Comparison of ENCODE assay signal across 16 mouse cellular contexts in genomic region chr1:184478006-184478405, GRCm38 (mm10).
A peak's percentile ranks its signal among the peaks of the same experiment; 100 is the strongest.
DNase-seq lines count a peak whose midpoint lies in the region; ATAC-seq lines count a peak whose summit lies in the region.
"Had no signal": no experiment of that assay in that cellular context is flagged by ENCODE, and none has a peak within 500 bp of the region (broad histone marks: within the 10 kb centered on the region; RNA-seq: fewer than 3 reads in every experiment).

No protein-coding gene starts in this region.

- H3K4me1 ChIP-seq in liver, embryonic 16.5 days (ENCODE audit: control insufficient read depth, low read depth, low read length) = no peaks in the 10 kb centered on the region; the same call in 1 of the 2 replicates
- H3K4me1 ChIP-seq: heart, embryonic 13.5 days; midbrain, embryonic 12.5 days; neural tube, embryonic 12.5 days had no signal

- H3K27me3 ChIP-seq in liver, embryonic 16.5 days (ENCODE audit: control insufficient read depth, insufficient read depth, low read depth, low read length) = no peaks in the 10 kb centered on the region
- H3K27me3 ChIP-seq: heart, embryonic 13.5 days; midbrain, embryonic 12.5 days; neural tube, embryonic 12.5 days had no signal

- H3K9ac ChIP-seq in liver, embryonic 16.5 days (ENCODE audit: low read depth, low read length) = no peak overlapping the region
- H3K9ac ChIP-seq: heart, embryonic 13.5 days; midbrain, embryonic 12.5 days; neural tube, embryonic 12.5 days had no signal

- no peaks in the 10 kb centered on the region for H3K36me3 ChIP-seq in liver, embryonic 16.5 days (ENCODE audit: control insufficient read depth, insufficient read depth)
- H3K36me3 ChIP-seq: G1E; heart, embryonic 13.5 days; midbrain, embryonic 12.5 days; neural tube, embryonic 12.5 days had no signal

- WGBS in liver, embryonic 16.5 days (ENCODE audit: insufficient replicate concordance) = 19% methylated on average over 7 of the region's 7 CpGs

- intact Hi-C loops in heart, postnatal 25 days (cut with DNase I) = no loop called here

- no peak overlapping the region for H3K27ac ChIP-seq in liver, embryonic 16.5 days (ENCODE audit: low read length)
- H3K27ac ChIP-seq: heart, embryonic 13.5 days; left cerebral cortex, adult 2 months; midbrain, embryonic 12.5 days; neural tube, embryonic 12.5 days had no signal

- peak; percentile 78 for ATAC-seq in liver, embryonic 16.5 days (ENCODE audit: low read depth)
- ATAC-seq in megakaryocyte, adult 5-6 weeks (ENCODE audit: poor library complexity, severe bottlenecking) = peak; percentile 77
- ATAC-seq: hindbrain, embryonic 16.5 days had no signal

- peak; percentile 90 for DNase-seq in heart, adult 11 months
- no peak for DNase-seq in heart, postnatal 25 days (ENCODE audit: low spot score)
- DNase-seq in A20 (ENCODE audit: low read depth, low spot score) = peak; percentile 15
- DNase-seq in kidney, adult 18-20 months = no peak
- no peak for DNase-seq in gastrocnemius, adult 18-20 months (ENCODE audit: low spot score)
- no peak for DNase-seq in cerebellum, adult 11-12 months
- DNase-seq: cerebellum, adult 9-10 months; kidney, postnatal 14 days had no signal

- no peak overlapping the region for H3K4me3 ChIP-seq in liver, embryonic 16.5 days (ENCODE audit: low read depth, low read length)
- H3K4me3 ChIP-seq: heart, embryonic 13.5 days; left cerebral cortex, adult 2 months; midbrain, embryonic 12.5 days; neural tube, embryonic 12.5 days had no signal

- H3K4me2 ChIP-seq in liver, embryonic 16.5 days (ENCODE audit: low read depth, low read length) = no peak overlapping the region
- H3K4me2 ChIP-seq: heart, embryonic 13.5 days; midbrain, embryonic 12.5 days; neural tube, embryonic 12.5 days had no signal

- no peaks in the 10 kb centered on the region for H3K9me3 ChIP-seq in liver, embryonic 16.5 days (replicated peaks; ENCODE audit: control insufficient read depth, low read length)
- H3K9me3 ChIP-seq: G1E; heart, embryonic 13.5 days; midbrain, embryonic 12.5 days; neural tube, embryonic 12.5 days had no signal

Comparison
In these comparisons a context has a peak if more than half of its experiments do, and no peak if none do; other contexts are left out.
1. DNase-seq: peak in heart, adult 11 months (single experiment) and A20 (single experiment); none in heart, postnatal 25 days (single experiment), kidney, adult 18-20 months (single experiment), gastrocnemius, adult 18-20 months (single experiment) and cerebellum, adult 11-12 months (single experiment).